8 mouse cellular contexts compared by ENCODE assay signal in genomic region chr15:81584913-81585745, GRCm38 (mm10). TPM values are rescaled to one million over a fixed set of nuclear protein-coding genes. Genes with fewer than 3 reads are reported as not detected.
DNase-seq lines count a peak whose midpoint lies in the region; ATAC-seq and TF ChIP-seq lines count a peak whose summit lies in the region.

TSS of gene Ep300 (plus strand) at chr15:81585351.

- no peak for TF ChIP-seq CTCF in kidney, postnatal 0 days (IDR thresholded peaks at IDR 0.05; ENCODE audit: low read depth)

- peak within 1 kb of the TSS; percentile 100 for H3K27ac ChIP-seq in heart, embryonic 12.5 days (ENCODE audit: poor library complexity, severe bottlenecking)
- peak within 1 kb of the TSS; percentile 100 for H3K27ac ChIP-seq in kidney, postnatal 0 days
- peak within 1 kb of the TSS; percentile 100 for H3K27ac ChIP-seq in liver, embryonic 11.5 days (ENCODE audit: low read depth, low read length)
- H3K27ac ChIP-seq in stomach, embryonic 14.5 days (ENCODE audit: low read length), result peak within 1 kb of the TSS; percentile 100

- peak within 1 kb of the TSS; percentile 80 for H3K4me2 ChIP-seq in heart, embryonic 12.5 days
- H3K4me2 ChIP-seq in kidney, postnatal 0 days (ENCODE audit: low read length), result peak within 1 kb of the TSS; percentile 76
- peak within 1 kb of the TSS; percentile 86 for H3K4me2 ChIP-seq in liver, embryonic 11.5 days
- H3K4me2 ChIP-seq in stomach, embryonic 14.5 days (replicated peaks; ENCODE audit: low read depth, low read length), result peak within 1 kb of the TSS; percentile 89

- ATAC-seq in erythroid progenitor cell, adult 5-6 weeks (replicated peaks; ENCODE audit: low FRiP score, poor library complexity, severe bottlenecking), result peak; percentile 88
- ATAC-seq in heart, embryonic 12.5 days (ENCODE audit: insufficient number of reproducible peaks, low FRiP score), result peak; percentile 94
- peak; percentile 94 for ATAC-seq in kidney, postnatal 0 days (replicated peaks; ENCODE audit: low FRiP score, low read depth)
- peak; percentile 91 for ATAC-seq in liver, embryonic 11.5 days (replicated peaks; ENCODE audit: low FRiP score)
- peak; percentile 94 for ATAC-seq in stomach, embryonic 14.5 days (ENCODE audit: insufficient number of reproducible peaks, insufficient read depth, low FRiP score, low read depth)

- H3K4me3 ChIP-seq in heart, embryonic 12.5 days, result peak within 1 kb of the TSS; percentile 99
- peak within 1 kb of the TSS; percentile 97 for H3K4me3 ChIP-seq in kidney, postnatal 0 days (replicated peaks; ENCODE audit: low read depth, low read length)
- H3K4me3 ChIP-seq in liver, embryonic 11.5 days (ENCODE audit: low read depth, low read length), result peak within 1 kb of the TSS; percentile 97
- peak within 1 kb of the TSS; percentile 98 for H3K4me3 ChIP-seq in stomach, embryonic 14.5 days (ENCODE audit: low read depth, low read length)

- H3K4me1 ChIP-seq in heart, embryonic 12.5 days (replicated peaks), result peaks cover 11% of the 10 kb centered on the region
- peaks cover 3% of the 10 kb centered on the region for H3K4me1 ChIP-seq in kidney, postnatal 0 days (replicated peaks; ENCODE audit: insufficient read depth, low read length)
- peaks cover 8% of the 10 kb centered on the region for H3K4me1 ChIP-seq in liver, embryonic 11.5 days (replicated peaks; ENCODE audit: control insufficient read depth, insufficient read depth, low read length)
- peaks cover 9% of the 10 kb centered on the region; the same call in 1 of the 2 replicates for H3K4me1 ChIP-seq in stomach, embryonic 14.5 days (ENCODE audit: control insufficient read depth, insufficient read depth, low read length)

- H3K9ac ChIP-seq in heart, embryonic 12.5 days, result peak within 1 kb of the TSS; percentile 100
- peak within 1 kb of the TSS; percentile 100 for H3K9ac ChIP-seq in kidney, postnatal 0 days (ENCODE audit: low read depth, low read length)
- H3K9ac ChIP-seq in liver, embryonic 11.5 days (ENCODE audit: low read depth, low read length), result peak within 1 kb of the TSS; percentile 98
- peak within 1 kb of the TSS; percentile 100 for H3K9ac ChIP-seq in stomach, embryonic 14.5 days (replicated peaks; ENCODE audit: low read depth, low read length)

- peaks cover 3% of the 10 kb centered on the region; the same call in 1 of the 2 replicates for H3K36me3 ChIP-seq in heart, embryonic 12.5 days
- H3K36me3 ChIP-seq in kidney, postnatal 0 days (ENCODE audit: insufficient read depth, low read length), result no peaks in the 10 kb centered on the region
- H3K36me3 ChIP-seq in liver, embryonic 11.5 days (ENCODE audit: control insufficient read depth, insufficient read depth, low read length), result no peaks in the 10 kb centered on the region
- H3K36me3 ChIP-seq in stomach, embryonic 14.5 days (ENCODE audit: control insufficient read depth, insufficient read depth, low read length), result no peaks in the 10 kb centered on the region; the same call in 1 of the 2 replicates

- under 1% methylated on average over 67 of the region's 68 CpGs for WGBS in heart, embryonic 12.5 days
- WGBS in kidney, postnatal 0 days, result 0% methylated on average over 41 of the region's 68 CpGs
- 1% methylated on average over 54 of the region's 68 CpGs for WGBS in liver, embryonic 11.5 days
- WGBS in stomach, embryonic 14.5 days, result under 1% methylated on average over 61 of the region's 68 CpGs

- peak; percentile 99 for DNase-seq in CD4-positive helper T cell, adult 2 months (ENCODE audit: low read depth, low spot score)
- peak; percentile 95 for DNase-seq in brain, embryonic 18.5 days (ENCODE audit: low read depth, low spot score)
- DNase-seq in kidney, postnatal 0 days (ENCODE audit: low spot score), result peak; percentile 98
- DNase-seq in liver, embryonic 11.5 days (ENCODE audit: low spot score), result peak; percentile 98
- peak; percentile 99 for DNase-seq in naive thymus-derived CD4-positive, alpha-beta T cell, adult 2 months (ENCODE audit: low read depth)

- no peaks in the 10 kb centered on the region for H3K9me3 ChIP-seq in heart, embryonic 12.5 days (replicated peaks)
- no peaks in the 10 kb centered on the region for H3K9me3 ChIP-seq in kidney, postnatal 0 days (replicated peaks; ENCODE audit: low read length)
- no peaks in the 10 kb centered on the region for H3K9me3 ChIP-seq in liver, embryonic 11.5 days (ENCODE audit: control insufficient read depth, low read length)
- no peaks in the 10 kb centered on the region for H3K9me3 ChIP-seq in stomach, embryonic 14.5 days (ENCODE audit: control insufficient read depth, low read depth, low read length)

- H3K27me3 ChIP-seq in heart, embryonic 12.5 days (replicated peaks), result no peaks in the 10 kb centered on the region
- no peaks in the 10 kb centered on the region for H3K27me3 ChIP-seq in kidney, postnatal 0 days (ENCODE audit: insufficient read depth, low read length)
- no peaks in the 10 kb centered on the region for H3K27me3 ChIP-seq in liver, embryonic 11.5 days (replicated peaks; ENCODE audit: control insufficient read depth, insufficient read depth, low read length)
- H3K27me3 ChIP-seq in stomach, embryonic 14.5 days (ENCODE audit: control insufficient read depth, insufficient read depth, low read length), result no peaks in the 10 kb centered on the region

RNA-seq across cellular contexts. Expression of gene Ep300, which starts in this region (rescaled TPM):
- 135 and 137 TPM in 2 replicates for total RNA-seq in erythroid progenitor cell, adult 5-6 weeks (2015; ENCODE audit: low replicate concordance)
- 81.7 and 111 TPM in 2 replicates for total RNA-seq in erythroid progenitor cell, adult 5-6 weeks (2017; ENCODE audit: low replicate concordance)
- polyA plus RNA-seq in heart, embryonic 12.5 days (2016; fragmentation: Nextera tagmentation; extraction: Ambion mirVana), result 16.1 and 17.3 TPM in 2 replicates
- polyA plus RNA-seq in kidney, postnatal 0 days (2015; fragmentation: Nextera tagmentation; extraction: Ambion mirVana), result 9.4 and 11.2 TPM in 2 replicates
- 18.1 and 22.9 TPM in 2 replicates for polyA plus RNA-seq in liver, embryonic 11.5 days (2014; fragmentation: Nextera tagmentation; extraction: Ambion mirVana)
- polyA plus RNA-seq in stomach, embryonic 14.5 days (2014; fragmentation: Nextera tagmentation; extraction: Ambion mirVana), result 32.6 and 39.7 TPM in 2 replicates

Comparison
In these comparisons a context has a peak if more than half of its experiments do, and no peak if none do; other contexts are left out.
1. Peak in every context shown above with its lines: DNase-seq, ATAC-seq, H3K4me3 ChIP-seq and H3K27ac ChIP-seq.